Mouse (Mus musculus) B cell, adult 67 days (primary cell): Measurements from ENCODE around the gene Olfr488. TPM values are rescaled to one million over a fixed set of nuclear protein-coding genes. Genes with fewer than 3 reads are reported as not detected.

Experiments used
- total RNA-seq, 2 experiments: library from RNA; stranded (reverse); gene quantifications; 4 replicates each; pipeline ENCODE4 v1.2.4; 2023

The Olfr488 gene
- total RNA-seq, result not detected

GRCm38 (mm10) chr7:108258247-108258646, at the start of gene Olfr488:
TSS of gene Olfr488 (minus strand) at chr7:108258347.

GRCm38 (mm10) chr7:108288834-108289233, 30.7 kb upstream of the Olfr488 start, which contains the start of gene Olfr490:
TSS of gene Olfr490 (minus strand) at chr7:108288934.

GRCm38 (mm10) chr7:108214536-108214935, 43.6 kb downstream of the Olfr488 start, which contains the start of gene Olfr487:
TSS of gene Olfr487 (minus strand) at chr7:108214636.

Other genes with a start within 250 kb of the Olfr488 start
- gene Olfr478, start 224.4 kb downstream of the Olfr488 start, total RNA-seq, result not detected
- gene Olfr479, start 207.7 kb downstream of the Olfr488 start, total RNA-seq, result not detected
- gene Olfr480, start 191.0 kb downstream of the Olfr488 start, total RNA-seq, result not detected
- not detected for gene Olfr481, start 178.5 kb downstream of the Olfr488 start, total RNA-seq
- gene Olfr482, start 160.8 kb downstream of the Olfr488 start, total RNA-seq, result 1 to 10 TPM; 1.5 to 2.4 TPM
- not detected for gene Olfr483, start 157.5 kb downstream of the Olfr488 start, total RNA-seq
- gene Olfr484, start 130.9 kb downstream of the Olfr488 start, total RNA-seq, result not detected
- gene Olfr485, start 98.5 kb downstream of the Olfr488 start, total RNA-seq, result not detected
- gene Olfr486, start 85.6 kb downstream of the Olfr488 start, total RNA-seq, result not detected
- gene Olfr487, start 43.7 kb downstream of the Olfr488 start, total RNA-seq, result not detected
- not detected for gene Olfr490, start 30.6 kb upstream of the Olfr488 start, total RNA-seq
- gene Olfr491, start 55.1 kb upstream of the Olfr488 start, total RNA-seq, result not detected
- gene Olfr492, start 65.3 kb upstream of the Olfr488 start, total RNA-seq, result not detected
- not detected for gene Olfr493, start 88.6 kb upstream of the Olfr488 start, total RNA-seq
- not detected for gene Olfr494, start 107.0 kb upstream of the Olfr488 start, total RNA-seq
- gene Olfr495, start 134.8 kb upstream of the Olfr488 start, total RNA-seq, result not detected
- not detected for gene Olfr497, start 162.1 kb upstream of the Olfr488 start, total RNA-seq
- gene Olfr498, start 207.0 kb upstream of the Olfr488 start, total RNA-seq, result not detected